Mouse (Mus musculus) bone marrow macrophage, adult 2 months (primary cell): Measurements from ENCODE around the gene Mtap.

Experiments used
- CTCF ChIP-seq: IDR thresholded peaks from 2 replicates; pipeline ENCODE4 v1.5.1; 2012; ENCODE audit warnings: low read depth, mild to moderate bottlenecking, low read length, moderate library complexity
- POLR2A ChIP-seq: IDR thresholded peaks from 2 replicates; pipeline ENCODE4 v1.6.1; 2012; ENCODE audit warnings: mild to moderate bottlenecking, low read depth, low read length, borderline replicate concordance

DNA sequence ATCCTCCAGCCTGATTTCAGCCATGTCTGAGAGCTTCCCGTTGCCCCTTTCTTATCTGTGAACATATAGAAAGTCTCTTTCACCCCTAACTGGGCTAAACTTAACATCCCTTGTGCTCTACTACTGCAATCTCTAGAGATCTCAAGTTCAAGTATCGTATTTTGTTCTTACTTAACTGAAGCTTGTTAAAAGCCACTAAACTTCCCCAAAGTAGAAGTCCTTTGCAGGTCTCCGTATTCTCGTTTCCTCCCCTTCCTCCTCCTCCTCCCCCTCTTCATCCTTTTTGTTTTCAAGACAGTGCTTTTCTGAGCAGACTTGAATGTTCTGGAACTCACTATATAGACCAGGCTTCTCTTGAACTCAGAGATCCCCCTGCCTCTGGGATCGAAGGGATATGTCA lies 9.2 kb upstream of the Mtap start:
- TF ChIP-seq CTCF (no peak), POLR2A (no peak)
